Mouse (Mus musculus) embryonic facial prominence, embryonic 14.5 days (tissue): ENCODE data around the gene Lyrm9. TPM values are rescaled to one million over a fixed set of nuclear protein-coding genes. Genes with fewer than 3 reads are reported as not detected.
A peak's percentile ranks its signal among the peaks of the same experiment; 100 is the strongest.

ENCODE experiments used
- ATAC-seq: fragments of 200-750 bp; cut with Nextera tagmentation; 2 replicates; pipeline ENCODE4 v1.8.0; 2017; ENCODE audit warnings: low read depth, moderate number of reproducible peaks, moderate TSS enrichment
- DNase-seq: peaks from one replicate; pipeline ENCODE4 v3.0.0-alpha.2; 2015; ENCODE audit warnings: low spot score
- H3K27ac ChIP-seq: fragments of 300-500 bp; sonication (generic); replicated peaks from 2 replicates; pipeline ENCODE4 v1.5.1; 2014; ENCODE audit warnings: low read depth, mild to moderate bottlenecking, low read length, moderate library complexity
- H3K27me3 ChIP-seq: fragments of 300-500 bp; sonication (generic); replicated peaks from 2 replicates; pipeline ENCODE4 v1.6.1; 2014; ENCODE audit warnings: low read length; ENCODE audit not compliant: control insufficient read depth, insufficient read depth
- H3K36me3 ChIP-seq: fragments of 300-500 bp; sonication (generic); 2 replicates; pipeline ENCODE4 v1.6.1; 2014; ENCODE audit warnings: low read length, mixed read lengths; ENCODE audit not compliant: control insufficient read depth, insufficient read depth
- H3K4me1 ChIP-seq: fragments of 300-500 bp; sonication (generic); 2 replicates; pipeline ENCODE4 v1.6.1; 2014; ENCODE audit warnings: antibody characterized with exemption, low read length; ENCODE audit not compliant: control insufficient read depth, insufficient read depth
- H3K4me2 ChIP-seq: fragments of 300-500 bp; sonication (generic); 2 replicates; pipeline ENCODE4 v1.6.1; 2014; ENCODE audit warnings: low read depth, mild to moderate bottlenecking, low read length, moderate library complexity, mixed read lengths
- H3K4me3 ChIP-seq: fragments of 300-500 bp; sonication (generic); 2 replicates; pipeline ENCODE4 v1.5.1; 2014; ENCODE audit warnings: low read depth, mild to moderate bottlenecking, low read length
- H3K9ac ChIP-seq: fragments of 300-500 bp; sonication (generic); 2 replicates; pipeline ENCODE4 v1.6.1; 2014; ENCODE audit warnings: low read depth, mild to moderate bottlenecking, low read length, moderate library complexity, mixed read lengths
- H3K9me3 ChIP-seq: fragments of 300-500 bp; sonication (generic); 2 replicates; pipeline ENCODE4 v1.6.1; 2016; ENCODE audit warnings: low read length; ENCODE audit not compliant: control insufficient read depth
- WGBS: fragments of 180-500 bp; shearing (Covaris S2); extraction: QIAGEN DNeasy Blood & Tissue Kit; methylation state at CpG from one replicate; pipeline ENCODE4 v1.1.7; 2014; 5-methylcytosine and 5-hydroxymethylcytosine counted together
- polyA plus RNA-seq: library from polyadenylated mRNA; unstranded; fragments of >200 nt; fragmentation: Nextera tagmentation; extraction: Ambion mirVana; gene quantifications from 2 replicates; pipeline ENCODE4 v1.2.1, GENCODE M21; 2014

The Lyrm9 gene
- polyA plus RNA-seq, 1 experiment from 2014 or later, result 14.2 TPM

- H3K27ac ChIP-seq, result no peak overlapping the region
- no peaks in the 10 kb centered on the region for H3K9me3 ChIP-seq
- no peaks in the 10 kb centered on the region for H3K36me3 ChIP-seq
- 0 out of 2 replicates have a peak, but pooled peaks cover 8% of the 10 kb centered on the region for H3K4me1 ChIP-seq
- no peak overlapping the region for H3K4me3 ChIP-seq
- ATAC-seq (no peak), DNase-seq (no peak)
- no peaks in the 10 kb centered on the region for H3K27me3 ChIP-seq
- 60% methylated on average over 6 of the region's 6 CpGs for WGBS
- H3K9ac ChIP-seq, result no peak overlapping the region
- no peak overlapping the region for H3K4me2 ChIP-seq
These were observed 21.2 kb upstream of the Lyrm9 start for GRCm38 (mm10) chr11:78805198-78805597.

- Histone ChIP-seq H3K27me3 (no peaks in the 10 kb centered on the region), H3K9ac (no peak overlapping the region), H3K4me3 (no peak overlapping the region), H3K4me1 (0 out of 2 replicates have a peak, but pooled peaks cover 8% of the 10 kb centered on the region), H3K4me2 (no peak overlapping the region), H3K9me3 (no peaks in the 10 kb centered on the region), H3K27ac (no peak overlapping the region), H3K36me3 (no peaks in the 10 kb centered on the region)
- 32% methylated on average over 9 of the region's 9 CpGs for WGBS
- DNase-seq (no peak), ATAC-seq (peak; percentile 48; the same call in 1 of the 2 replicates)
These were observed 20.7 kb upstream of the Lyrm9 start for GRCm38 (mm10) chr11:78805691-78806137.

DNA sequence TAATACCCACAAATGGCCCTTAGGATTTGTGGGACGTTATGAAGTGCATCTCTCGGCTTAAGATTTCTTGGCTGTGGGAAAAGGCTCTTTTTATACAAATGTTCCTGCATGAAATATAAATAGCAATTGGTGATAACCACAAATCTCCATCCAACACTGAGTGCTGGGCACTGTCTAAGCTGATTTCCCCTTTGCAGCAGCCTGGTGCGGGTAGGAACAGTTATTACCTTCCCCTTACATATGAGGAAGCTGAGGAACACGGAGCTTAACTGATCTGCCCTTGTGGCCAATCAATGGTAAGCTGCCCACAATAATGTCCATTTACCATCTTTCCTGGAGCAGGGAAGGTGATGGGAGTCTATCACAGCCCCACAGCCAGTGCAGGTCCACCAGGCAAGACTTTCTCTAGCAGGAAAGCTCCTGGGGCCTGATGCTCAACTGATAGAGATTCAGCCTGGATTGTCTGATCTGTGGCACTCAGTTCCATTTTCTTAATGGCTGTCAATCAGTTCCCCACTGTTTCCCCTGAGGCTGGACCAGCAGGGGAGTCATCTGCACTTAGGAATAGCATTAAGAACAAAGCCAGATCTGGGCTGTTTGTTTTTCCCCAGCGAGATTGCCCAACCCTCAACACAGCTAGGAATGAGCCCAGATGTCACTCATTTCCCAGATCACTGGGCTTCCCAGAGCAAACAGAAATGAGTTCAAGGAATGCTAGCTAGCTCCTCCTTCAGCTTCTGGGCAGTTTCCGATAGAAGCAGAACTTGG, 18.9 kb upstream of the Lyrm9 start:
- 49% methylated on average over 6 of the region's 6 CpGs for WGBS
- Histone ChIP-seq H3K27me3 (no peaks in the 10 kb centered on the region), H3K36me3 (no peaks in the 10 kb centered on the region), H3K27ac (no peak overlapping the region), H3K4me2 (no peak overlapping the region), H3K4me3 (no peak overlapping the region), H3K9me3 (no peaks in the 10 kb centered on the region), H3K4me1 (0 out of 2 replicates have a peak, but pooled peaks cover 8% of the 10 kb centered on the region), H3K9ac (no peak overlapping the region)
- ATAC-seq (no peak), DNase-seq (peak; percentile 52)

- Histone ChIP-seq H3K9me3 (no peaks in the 10 kb centered on the region), H3K9ac (no peak overlapping the region), H3K27me3 (no peaks in the 10 kb centered on the region), H3K4me1 (0 out of 2 replicates have a peak, but pooled peaks cover 8% of the 10 kb centered on the region), H3K27ac (no peak overlapping the region), H3K4me2 (no peak overlapping the region), H3K4me3 (no peak overlapping the region), H3K36me3 (no peaks in the 10 kb centered on the region)
- DNase-seq, result no peak
- no peak for ATAC-seq
These were observed 17.0 kb upstream of the Lyrm9 start for GRCm38 (mm10) chr11:78809398-78809797.

DNA sequence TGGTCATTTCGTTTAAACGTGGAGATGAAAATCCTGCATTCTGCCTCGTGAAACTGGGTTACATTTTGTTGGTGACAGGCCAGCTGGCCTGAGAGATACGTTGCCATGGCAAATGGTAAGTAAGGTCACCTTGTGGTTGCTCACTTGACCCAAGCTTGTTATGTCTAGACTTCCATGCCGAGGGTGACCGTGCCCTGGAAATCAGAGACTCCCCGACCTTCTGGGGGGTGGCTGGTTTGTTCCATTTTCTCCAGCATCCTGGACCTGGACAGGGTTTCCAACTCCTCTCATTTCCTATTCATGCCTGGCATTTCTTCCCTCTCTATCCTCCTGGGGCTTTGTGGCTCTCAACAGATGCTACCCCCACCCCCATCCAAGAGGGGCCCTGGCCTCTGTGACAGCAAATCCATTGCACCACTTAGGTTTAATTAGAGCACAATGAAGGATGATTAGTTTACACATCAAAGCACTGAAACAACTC, 11.9 kb upstream of the Lyrm9 start:
- no peak overlapping the region for H3K4me2 ChIP-seq
- 42% methylated on average over 7 of the region's 7 CpGs for WGBS
- H3K9me3 ChIP-seq, result no peaks in the 10 kb centered on the region
- no peaks in the 10 kb centered on the region for H3K4me1 ChIP-seq
- DNase-seq, result peak; percentile 43
- H3K27ac ChIP-seq, result no peak overlapping the region
- H3K27me3 ChIP-seq, result no peaks in the 10 kb centered on the region
- ATAC-seq, result 0 out of 2 replicates have a peak, but pooled peaks have one; percentile 15
- H3K36me3 ChIP-seq, result no peaks in the 10 kb centered on the region
- no peak overlapping the region for H3K9ac ChIP-seq
- no peak overlapping the region for H3K4me3 ChIP-seq

DNA sequence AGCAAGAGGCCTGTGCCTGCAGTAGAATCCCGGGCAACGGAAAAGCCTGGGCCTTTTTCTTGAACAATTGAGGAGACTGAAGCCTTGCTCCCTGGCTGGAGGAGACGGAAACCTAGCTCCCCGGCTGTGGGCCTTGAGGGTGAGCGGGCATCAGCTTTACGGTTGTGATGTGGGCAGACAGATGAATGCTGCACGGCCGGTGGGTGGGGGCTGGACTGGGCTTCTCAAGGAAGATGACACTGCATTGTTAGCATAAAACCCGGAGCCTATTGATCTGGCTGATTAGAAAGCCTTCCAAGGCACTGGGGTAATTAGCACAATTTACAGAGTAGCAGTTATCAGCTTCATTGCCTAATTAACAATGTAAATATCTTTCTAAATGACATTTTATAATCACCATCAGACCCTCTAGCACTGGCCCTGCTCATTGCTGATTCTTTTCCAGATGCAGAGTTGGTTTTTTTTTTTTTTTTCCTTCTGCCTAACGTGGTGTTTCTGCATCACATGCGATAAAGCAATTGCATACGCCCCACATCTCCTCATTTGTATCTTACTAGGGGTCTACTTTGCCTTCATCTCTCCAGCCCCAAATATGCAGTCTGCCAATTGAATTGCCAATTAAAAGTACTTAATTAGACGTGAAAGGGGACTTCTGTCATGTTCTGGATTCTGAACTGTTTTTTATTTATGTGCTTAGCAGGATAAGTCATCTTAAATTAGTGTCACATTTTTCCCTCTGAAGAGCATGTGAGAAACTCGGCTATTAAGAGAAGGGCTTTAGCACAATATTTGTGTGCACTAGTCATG, 10.2 kb upstream of the Lyrm9 start:
- no peak overlapping the region for H3K4me2 ChIP-seq
- no peaks in the 10 kb centered on the region for H3K9me3 ChIP-seq
- peak; percentile 56 for DNase-seq
- no peaks in the 10 kb centered on the region for H3K27me3 ChIP-seq
- no peak overlapping the region for H3K4me3 ChIP-seq
- WGBS, result 53% methylated on average over 14 of the region's 14 CpGs
- no peaks in the 10 kb centered on the region for H3K36me3 ChIP-seq
- ATAC-seq, result peak; percentile 78; the same call in 1 of the 2 replicates
- H3K4me1 ChIP-seq, result peaks cover 7% of the 10 kb centered on the region; the same call in 1 of the 2 replicates
- no peak overlapping the region for H3K27ac ChIP-seq
- no peak overlapping the region for H3K9ac ChIP-seq

- peaks cover 7% of the 10 kb centered on the region; the same call in 1 of the 2 replicates for H3K4me1 ChIP-seq
- 70% methylated on average over 11 of the region's 11 CpGs for WGBS
- DNase-seq, result no peak
These were observed 8.9 kb upstream of the Lyrm9 start for GRCm38 (mm10) chr11:78817311-78818022.

GRCm38 (mm10) chr11:78820337-78821000, 5.9 kb upstream of the Lyrm9 start:
- Histone ChIP-seq H3K9ac (no peak overlapping the region), H3K27ac (no peak overlapping the region), H3K9me3 (no peaks in the 10 kb centered on the region), H3K36me3 (no peaks in the 10 kb centered on the region), H3K4me1 (peaks cover 7% of the 10 kb centered on the region; the same call in 1 of the 2 replicates), H3K4me3 (no peak overlapping the region), H3K27me3 (no peaks in the 10 kb centered on the region), H3K4me2 (no peak overlapping the region)
- 0 out of 2 replicates have a peak, but pooled peaks have one; percentile 20 for ATAC-seq
- WGBS, result 24% methylated on average over 12 of the region's 12 CpGs
- peak; percentile 66 for DNase-seq

More at GRCm38 (mm10) chr11:78817311-78818022, 8.9 kb upstream of the Lyrm9 start:
- no peak for ATAC-seq
- no peak overlapping the region for H3K9ac ChIP-seq
- H3K36me3 ChIP-seq, result no peaks in the 10 kb centered on the region
- no peak overlapping the region for H3K4me2 ChIP-seq
- no peaks in the 10 kb centered on the region for H3K27me3 ChIP-seq
- H3K4me3 ChIP-seq, result no peak overlapping the region
- H3K27ac ChIP-seq, result no peak overlapping the region
- H3K9me3 ChIP-seq, result no peaks in the 10 kb centered on the region
